In the genomic region with DNA sequence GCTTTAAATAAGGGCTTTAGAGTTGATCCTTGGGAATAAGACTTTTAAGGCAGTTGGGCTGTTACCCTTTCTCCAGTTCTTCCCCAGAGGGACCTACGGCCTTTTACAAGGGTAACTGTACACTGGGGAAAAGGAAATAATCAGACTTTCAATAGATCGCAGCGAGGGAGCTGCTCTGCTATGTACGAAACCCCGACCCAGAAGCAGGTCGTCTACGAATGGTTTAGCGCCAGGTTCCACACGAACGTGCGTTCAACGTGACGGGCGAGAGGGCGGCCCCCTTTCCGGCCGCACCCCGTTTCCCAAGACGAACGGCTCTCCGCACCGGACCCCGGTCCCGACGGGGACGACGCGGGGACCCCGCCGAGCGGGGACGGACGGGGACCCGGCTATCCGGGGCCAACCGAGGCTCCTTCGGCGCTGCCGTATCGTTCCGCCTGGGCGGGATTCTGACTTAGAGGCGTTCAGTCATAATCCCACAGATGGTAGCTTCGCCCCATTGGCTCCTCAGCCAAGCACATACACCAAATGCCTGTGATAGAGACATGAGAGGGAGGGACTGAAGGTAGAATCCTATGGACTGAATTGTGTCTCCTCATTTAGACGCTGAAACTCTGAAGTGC, we compare ENCODE assay signal across 8 mouse cellular contexts. TPM values are rescaled to one million over a fixed set of nuclear protein-coding genes. Genes with fewer than 3 reads are reported as not detected.
DNase-seq lines count a peak whose midpoint lies in the region; ATAC-seq and TF ChIP-seq lines count a peak whose summit lies in the region.
"Not testable (repeated sequence)": the region's sequence is repeated elsewhere in the genome, so short reads cannot be mapped to it uniquely, and the experiment has no call there.

No protein-coding gene starts in this region.

- intact Hi-C loops in left cerebral cortex, adult 2 months (cut with DNase I) = not testable (repeated sequence)

- H3K4me1 ChIP-seq in heart, embryonic 11.5 days (ENCODE audit: control insufficient read depth, insufficient read depth, low read length); lung, postnatal 0 days (ENCODE audit: insufficient read depth, low read depth, low read length): not testable (repeated sequence)

- 29% methylated on average over 35 of the region's 45 CpGs for WGBS in heart, embryonic 11.5 days (ENCODE audit: insufficient replicate concordance)
- 44% methylated on average over 32 of the region's 45 CpGs for WGBS in lung, postnatal 0 days

- H3K4me2 ChIP-seq in heart, embryonic 11.5 days = peak overlapping the region; percentile 34
- not testable (repeated sequence) for H3K4me2 ChIP-seq in lung, postnatal 0 days (replicated peaks; ENCODE audit: low read depth, low read length)

- H3K9ac ChIP-seq in heart, embryonic 11.5 days (ENCODE audit: low read depth, low read length); lung, postnatal 0 days (replicated peaks; ENCODE audit: low read depth): not testable (repeated sequence)

- not testable (repeated sequence) for TF ChIP-seq CTCF in left cerebral cortex, adult 2 months (IDR thresholded peaks at IDR 0.05); lung, postnatal 0 days (IDR thresholded peaks at IDR 0.05)

- not testable (repeated sequence) for H3K4me3 ChIP-seq in heart, embryonic 11.5 days (ENCODE audit: low read depth, low read length); left cerebral cortex, adult 2 months; lung, postnatal 0 days (ENCODE audit: low read depth, low read length)

- ATAC-seq in erythroid progenitor cell, adult 5-6 weeks (replicated peaks; ENCODE audit: low FRiP score, poor library complexity, severe bottlenecking) = peak; percentile 100
- ATAC-seq in heart, embryonic 11.5 days (replicated peaks; ENCODE audit: insufficient number of reproducible peaks, low FRiP score, low TSS enrichment) = peak; percentile 100
- peak; percentile 100 for ATAC-seq in lung, postnatal 0 days

- H3K27me3 ChIP-seq in heart, embryonic 11.5 days (ENCODE audit: control insufficient read depth, insufficient read depth, low read length); lung, postnatal 0 days (replicated peaks; ENCODE audit: insufficient read depth, low read length): not testable (repeated sequence)

- H3K36me3 ChIP-seq in heart, embryonic 11.5 days (ENCODE audit: control insufficient read depth, insufficient read depth, low read length); lung, postnatal 0 days (ENCODE audit: insufficient read depth, low read length): not testable (repeated sequence)

- not testable (repeated sequence) for H3K27ac ChIP-seq in heart, embryonic 11.5 days (ENCODE audit: low read depth, low read length); left cerebral cortex, adult 2 months; lung, postnatal 0 days (ENCODE audit: low read length)

- H3K9me3 ChIP-seq in heart, embryonic 11.5 days (replicated peaks; ENCODE audit: control insufficient read depth, low read length); lung, postnatal 0 days (ENCODE audit: low read length): not testable (repeated sequence)

- not testable (repeated sequence) for TF ChIP-seq EP300 in lung, postnatal 0 days (IDR thresholded peaks at IDR 0.05)

- peak; percentile 41 for DNase-seq in adrenal gland, postnatal 25 days
- DNase-seq in kidney, adult 11 months = peak; percentile 67
- peak; percentile 79 to 90 for DNase-seq in left cerebral cortex, adult 2 months (ENCODE audit: extremely low spot score in 1 of 2, low spot score in 2 of 2)
- not testable (repeated sequence) for DNase-seq in lung, postnatal 0 days (ENCODE audit: low spot score)
- peak; percentile 53 for DNase-seq in ovary, adult 18-20 months (ENCODE audit: low spot score)
- DNase-seq in thymus, postnatal 10 days (ENCODE audit: low spot score in 2 of 2) = peak; percentile 55 to 66

RNA-seq across cellular contexts. Expression of gene Tspan3, which starts 58.3 kb away (rescaled TPM):
- total RNA-seq in adrenal gland, postnatal 25 days (2021) = 83.2 and 102 TPM in 2 replicates
- 13.7 and 19.3 TPM in 2 replicates for total RNA-seq in erythroid progenitor cell, adult 5-6 weeks (2015; ENCODE audit: low replicate concordance)
- 2.7 and 3.2 TPM in 2 replicates for total RNA-seq in erythroid progenitor cell, adult 5-6 weeks (2017; ENCODE audit: low replicate concordance)
- polyA plus RNA-seq in heart, embryonic 11.5 days (2014; fragmentation: Nextera tagmentation; extraction: Ambion mirVana) = 381 and 423 TPM in 2 replicates
- total RNA-seq in left cerebral cortex, adult 2 months (2021) = 100 to 1,000 TPM; 337 to 351 TPM
- polyA plus RNA-seq in lung, postnatal 0 days (2015; fragmentation: Nextera tagmentation; extraction: Ambion mirVana) = 177 and 190 TPM in 2 replicates
